In the genomic region with DNA sequence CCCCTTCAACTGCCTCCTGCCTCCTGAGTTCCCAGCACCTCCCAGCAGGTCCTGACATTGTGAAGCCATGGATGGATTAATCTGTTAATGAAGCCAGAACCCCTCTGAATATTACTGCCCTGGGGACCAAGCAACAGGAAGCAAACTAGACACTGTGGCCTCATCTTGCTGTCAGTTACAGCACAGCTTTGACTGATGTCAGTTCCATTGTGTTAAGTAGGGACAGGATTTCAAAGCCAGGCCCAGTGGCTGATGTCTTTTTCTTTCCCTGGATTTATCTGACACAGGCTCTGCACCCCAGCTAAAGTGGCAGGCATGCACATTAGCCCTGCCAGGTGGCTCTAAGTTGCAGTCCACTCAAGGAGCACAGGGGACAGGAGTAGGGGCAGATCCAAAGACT, we compare ENCODE assay signal across 16 mouse cellular contexts. TPM values are rescaled to one million over a fixed set of nuclear protein-coding genes. Genes with fewer than 3 reads are reported as not detected.
DNase-seq lines count a peak whose midpoint lies in the region; ATAC-seq and TF ChIP-seq lines count a peak whose summit lies in the region.
"Had no signal": no experiment of that assay in that cellular context is flagged by ENCODE, and none has a peak within 500 bp of the region (broad histone marks: within the 10 kb centered on the region; RNA-seq: fewer than 3 reads in every experiment).

No protein-coding gene starts in this region.

- peak overlapping the region; percentile 81 for H3K27ac ChIP-seq in heart, embryonic 13.5 days (replicated peaks)
- peak overlapping the region; percentile 44 for H3K27ac ChIP-seq in left cerebral cortex, adult 2 months
- H3K27ac ChIP-seq in brown adipose tissue, adult 24 weeks (replicated peaks; ENCODE audit: low read depth, low read length), result peak overlapping the region; percentile 32
- no peak overlapping the region for H3K27ac ChIP-seq in midbrain, embryonic 10.5 days (replicated peaks)
- H3K27ac ChIP-seq: forebrain, embryonic 15.5 days; hindbrain, embryonic 15.5 days had no signal

- H3K27me3 ChIP-seq in heart, embryonic 13.5 days (replicated peaks), result peaks cover 7% of the 10 kb centered on the region; the same call in 1 of the 2 replicates
- H3K27me3 ChIP-seq in myocyte (ENCODE audit: control insufficient read depth, insufficient read depth, insufficient read length), result no peaks in the 10 kb centered on the region
- H3K27me3 ChIP-seq in midbrain, embryonic 10.5 days (ENCODE audit: low read depth, poor library complexity, severe bottlenecking), result no peaks in the 10 kb centered on the region
- H3K27me3 ChIP-seq: forebrain, embryonic 15.5 days; hindbrain, embryonic 15.5 days had no signal

- ATAC-seq in heart, embryonic 13.5 days (ENCODE audit: extremely low read depth, insufficient number of reproducible peaks, low FRiP score, low TSS enrichment), result no peak; the same call in 1 of the 2 replicates
- ATAC-seq: forebrain, embryonic 15.5 days; intestine, embryonic 16.5 days; liver, postnatal 0 days; midbrain, embryonic 16.5 days had no signal

- no peaks in the 10 kb centered on the region for H3K79me2 ChIP-seq in myocyte (ENCODE audit: control insufficient read depth, insufficient read depth)

- peaks cover 20% of the 10 kb centered on the region for H3K4me1 ChIP-seq in heart, embryonic 13.5 days
- H3K4me1 ChIP-seq in brown adipose tissue, adult 24 weeks (ENCODE audit: control insufficient read depth, insufficient read depth, insufficient read length, low read length), result peaks cover 22% of the 10 kb centered on the region
- H3K4me1 ChIP-seq in midbrain, embryonic 10.5 days, result peaks cover 11% of the 10 kb centered on the region; the same call in 1 of the 2 replicates
- H3K4me1 ChIP-seq: forebrain, embryonic 15.5 days; hindbrain, embryonic 15.5 days had no signal

- no peak overlapping the region for H3K9ac ChIP-seq in heart, embryonic 13.5 days
- H3K9ac ChIP-seq: forebrain, embryonic 15.5 days; hindbrain, embryonic 15.5 days; liver, postnatal 0 days had no signal

- no peaks in the 10 kb centered on the region for H3K9me3 ChIP-seq in heart, embryonic 13.5 days
- no peaks in the 10 kb centered on the region for H3K9me3 ChIP-seq in midbrain, embryonic 10.5 days (replicated peaks)
- H3K9me3 ChIP-seq: embryonic facial prominence, embryonic 10.5 days; forebrain, embryonic 15.5 days; G1E; hindbrain, embryonic 15.5 days had no signal

- no peak for TF ChIP-seq POLR2A in myocyte (IDR thresholded peaks at IDR 0.05; ENCODE audit: insufficient read length, low read depth)

- H3ac ChIP-seq in myocyte (ENCODE audit: control insufficient read depth, insufficient read length), result no peak overlapping the region

- H3K36me3 ChIP-seq in heart, embryonic 13.5 days, result no peaks in the 10 kb centered on the region
- H3K36me3 ChIP-seq in myocyte (ENCODE audit: control insufficient read depth, insufficient read depth), result no peaks in the 10 kb centered on the region
- H3K36me3 ChIP-seq in midbrain, embryonic 10.5 days, result no peaks in the 10 kb centered on the region
- H3K36me3 ChIP-seq: embryonic facial prominence, embryonic 10.5 days; forebrain, embryonic 15.5 days; G1E; hindbrain, embryonic 15.5 days had no signal

- DNase-seq in heart, adult 11 months, result no peak
- no peak for DNase-seq in left cerebral cortex, adult 2 months (ENCODE audit: extremely low spot score in 1 of 2, low spot score in 2 of 2)
- no peak for DNase-seq in left cerebral cortex, adult 18-20 months (ENCODE audit: low spot score in 2 of 2)
- DNase-seq in midbrain, embryonic 10.5 days (ENCODE audit: low spot score), result no peak
- DNase-seq: liver, postnatal 0 days; spleen, adult 18-20 months had no signal

- intact Hi-C loops in left cerebral cortex, adult 2 months (cut with DNase I), result no loop called here

- no peak overlapping the region for H3K4me3 ChIP-seq in heart, embryonic 13.5 days
- no peak overlapping the region for H3K4me3 ChIP-seq in left cerebral cortex, adult 2 months
- H3K4me3 ChIP-seq in brown adipose tissue, adult 24 weeks (ENCODE audit: insufficient read depth, low read depth, low read length), result no peak overlapping the region
- H3K4me3 ChIP-seq in myocyte, result no peak overlapping the region
- no peak overlapping the region for H3K4me3 ChIP-seq in midbrain, embryonic 10.5 days
- H3K4me3 ChIP-seq: embryonic facial prominence, embryonic 10.5 days; forebrain, embryonic 15.5 days; hindbrain, embryonic 15.5 days had no signal

- TF ChIP-seq CTCF in left cerebral cortex, adult 2 months (IDR thresholded peaks at IDR 0.05), result no peak

- no peak overlapping the region for H3K4me2 ChIP-seq in heart, embryonic 13.5 days
- H3K4me2 ChIP-seq in myocyte (ENCODE audit: low read depth), result peak overlapping the region; percentile 43
- H3K4me2 ChIP-seq: forebrain, embryonic 15.5 days; hindbrain, embryonic 15.5 days had no signal

TF ChIP-seq in myocyte, 11 proteins besides CTCF, POLR2A, EP300 and RAD21:
- TF ChIP-seq E2F4 (IDR thresholded peaks at IDR 0.05; ENCODE audit: insufficient read depth) (no peak), USF1 (IDR thresholded peaks at IDR 0.05; ENCODE audit: low read depth) (no peak), MAX (IDR thresholded peaks at IDR 0.05; ENCODE audit: low read depth) (no peak), POLR2AphosphoS2 (IDR thresholded peaks at IDR 0.05; ENCODE audit: insufficient read length, low read depth) (no peak), TCF12 (IDR thresholded peaks at IDR 0.05; ENCODE audit: insufficient read depth, poor library complexity, severe bottlenecking) (no peak), CEBPB (IDR thresholded peaks at IDR 0.05; ENCODE audit: insufficient read depth, poor library complexity, severe bottlenecking) (no peak), MYOD1 (IDR thresholded peaks at IDR 0.05; ENCODE audit: control insufficient read depth in 1 of 3, insufficient read length in 2 of 3, low read depth in 2 of 3) (no peak), MYOG (IDR thresholded peaks at IDR 0.05; ENCODE audit: control insufficient read depth in 1 of 3, insufficient read depth in 1 of 3, insufficient read length in 2 of 3, low read depth in 2 of 3) (no peak), SRF (IDR thresholded peaks at IDR 0.05; ENCODE audit: control insufficient read depth, insufficient read length, low read depth) (no peak), REST (IDR thresholded peaks at IDR 0.05; ENCODE audit: insufficient read depth, insufficient read length) (no peak), TCF3 (IDR thresholded peaks at IDR 0.05; ENCODE audit: insufficient read length, low read depth) (no peak)

RNA-seq across cellular contexts. Expression of a gene that starts 12.4 kb away (rescaled TPM):
- polyA plus RNA-seq in heart, embryonic 13.5 days (2015; fragmentation: Nextera tagmentation; extraction: Ambion mirVana), result 31.9 and 38.8 TPM in 2 replicates
- 10 to 100 TPM; 13.9 to 16.7 TPM for total RNA-seq in left cerebral cortex, adult 2 months (2021)
- 10 to 100 TPM; 13.3 to 15.0 TPM for total RNA-seq in left cerebral cortex, adult 18-20 months (2021)
- polyA plus RNA-seq in brown adipose tissue, adult 24 weeks (2012; ENCODE audit: insufficient read depth, insufficient read length, missing spikeins), result 88.6 and 102 TPM in 2 replicates
- 24.8 TPM for polyA plus RNA-seq in myocyte (2012; fragmentation: generic; extraction: Trizol)
- polyA plus RNA-seq in midbrain, embryonic 10.5 days (2016; fragmentation: Nextera tagmentation; extraction: Ambion mirVana), result 19.7 and 26.7 TPM in 2 replicates

RNA-seq across cellular contexts. Expression of a gene that starts 12.7 kb away (rescaled TPM):
- 76.6 and 96.8 TPM in 2 replicates for polyA plus RNA-seq in heart, embryonic 13.5 days (2015; fragmentation: Nextera tagmentation; extraction: Ambion mirVana)
- total RNA-seq in left cerebral cortex, adult 2 months (2021), result 10 to 100 TPM; 45.3 to 46.2 TPM
- total RNA-seq in left cerebral cortex, adult 18-20 months (2021), result 10 to 100 TPM; 40.2 to 45.3 TPM
- polyA plus RNA-seq in brown adipose tissue, adult 24 weeks (2012; ENCODE audit: insufficient read depth, insufficient read length, missing spikeins), result 87.7 and 128 TPM in 2 replicates
- 72.2 TPM for polyA plus RNA-seq in myocyte (2012; fragmentation: generic; extraction: Trizol)
- 92.1 and 104 TPM in 2 replicates for polyA plus RNA-seq in midbrain, embryonic 10.5 days (2016; fragmentation: Nextera tagmentation; extraction: Ambion mirVana)

RNA-seq across cellular contexts. Expression of a gene that starts 44.0 kb away (rescaled TPM):
- 0.23 and 0.24 TPM in 2 replicates for polyA plus RNA-seq in heart, embryonic 13.5 days (2015; fragmentation: Nextera tagmentation; extraction: Ambion mirVana)
- 1 to 10 TPM; 2.1 to 2.2 TPM for total RNA-seq in left cerebral cortex, adult 2 months (2021)
- total RNA-seq in left cerebral cortex, adult 18-20 months (2021), result 1 to 10 TPM; 1.8 to 2.6 TPM
- 4.0 and 6.2 TPM in 2 replicates for polyA plus RNA-seq in brown adipose tissue, adult 24 weeks (2012; ENCODE audit: insufficient read depth, insufficient read length, missing spikeins)
- not detected for polyA plus RNA-seq in myocyte (2012; fragmentation: generic; extraction: Trizol)
- 0.10 and 0.11 TPM in 2 replicates for polyA plus RNA-seq in midbrain, embryonic 10.5 days (2016; fragmentation: Nextera tagmentation; extraction: Ambion mirVana)
- total RNA-seq: megakaryocyte progenitor cell, adult 5-6 weeks had no signal
- polyA plus RNA-seq: G1E had no signal
